Mouse (Mus musculus): ENCODE data around the gene Rnf113a2. TPM values are rescaled to one million over a fixed set of nuclear protein-coding genes. Genes with fewer than 3 reads are reported as not detected.

Gene Rnf113a2
- total RNA-seq, 2 experiments from 2014 or later: 12.5 to 15.3 TPM

GRCm38 (mm10) chr12:84407874-84408818 is 8.8 kb upstream of the Rnf113a2 start:
- peak in 1 of 2 experiments; percentile 29 for DNase-seq (ENCODE audit: low spot score in 2 of 2)

GRCm38 (mm10) chr12:84408819-84409507 is 8.0 kb upstream of the Rnf113a2 start, which contains the start of the genes Entpd5 and Bbof1:
Entpd5 (minus strand) TSS chr12:84409029.
Bbof1 (plus strand) TSS chr12:84409071.
- peak; percentile 88 to 94 for DNase-seq (ENCODE audit: low spot score in 2 of 2)

- DNase-seq (ENCODE audit: low spot score in 2 of 2): no peak
These were observed 568 bp downstream of the Rnf113a2 start for GRCm38 (mm10) chr12:84417605-84417922.

GRCm38 (mm10) chr12:84423990-84424389 is 7.0 kb downstream of the Rnf113a2 start:
- no peak for DNase-seq (ENCODE audit: low spot score in 2 of 2)

GRCm38 (mm10) chr12:84429825-84430224 is 12.8 kb downstream of the Rnf113a2 start:
- no peak for DNase-seq (ENCODE audit: low spot score in 2 of 2)

- no peak for DNase-seq (ENCODE audit: low spot score in 2 of 2)
These were observed 21.7 kb downstream of the Rnf113a2 start for GRCm38 (mm10) chr12:84438697-84439096.

- no peak for DNase-seq (ENCODE audit: low spot score in 2 of 2)
These were observed 25.5 kb downstream of the Rnf113a2 start for GRCm38 (mm10) chr12:84442526-84442925.

- no peak for DNase-seq (ENCODE audit: low spot score in 2 of 2)
These were observed 30.4 kb downstream of the Rnf113a2 start for GRCm38 (mm10) chr12:84447386-84447785.

- no peak for DNase-seq (ENCODE audit: low spot score in 2 of 2)
These were observed 31.2 kb downstream of the Rnf113a2 start for GRCm38 (mm10) chr12:84448181-84448580.

GRCm38 (mm10) chr12:84449887-84450286 is 32.9 kb downstream of the Rnf113a2 start:
- DNase-seq (ENCODE audit: low spot score in 2 of 2): no peak

GRCm38 (mm10) chr12:84450351-84450717 is 33.3 kb downstream of the Rnf113a2 start:
- DNase-seq (ENCODE audit: low spot score in 2 of 2): peak in 1 of 2 experiments; percentile 4

- DNase-seq (ENCODE audit: low spot score in 2 of 2): peak; percentile 96 to 99
These were observed 34.0 kb downstream of the Rnf113a2 start, which contains the start of the genes Aldh6a1 and Lin52 for GRCm38 (mm10) chr12:84450718-84451646. Aldh6a1 (minus strand) TSS chr12:84451004. Lin52 (plus strand) TSS chr12:84451422.

GRCm38 (mm10) chr12:84451801-84452200 is 34.8 kb downstream of the Rnf113a2 start:
- DNase-seq (ENCODE audit: low spot score in 2 of 2): peak in 1 of 2 experiments; percentile 7

- DNase-seq (ENCODE audit: low spot score in 2 of 2): no peak
These were observed 39.9 kb downstream of the Rnf113a2 start for GRCm38 (mm10) chr12:84456911-84457310.

- DNase-seq (ENCODE audit: low spot score in 2 of 2): no peak
These were observed 42.8 kb downstream of the Rnf113a2 start for GRCm38 (mm10) chr12:84459845-84460244.

- no peak for DNase-seq (ENCODE audit: low spot score in 2 of 2)
These were observed 44.4 kb downstream of the Rnf113a2 start for GRCm38 (mm10) chr12:84461416-84461815.

GRCm38 (mm10) chr12:84462856-84463255 is 45.9 kb downstream of the Rnf113a2 start:
- DNase-seq (ENCODE audit: low spot score in 2 of 2): no peak
